Mouse (Mus musculus) midbrain, embryonic 10.5 days (tissue): ENCODE results near the gene Ppp4r1. TPM values are rescaled to one million over a fixed set of nuclear protein-coding genes. Genes with fewer than 3 reads are reported as not detected.

Experiments used
- DNase-seq: peaks from one replicate; pipeline ENCODE4 v3.0.0-alpha.2; 2017; ENCODE audit warnings: low spot score
- H3K27ac ChIP-seq: fragments of 300-500 bp; sonication (generic); replicated peaks from 2 replicates; pipeline ENCODE4 v1.5.1; 2016; ENCODE audit warnings: mild to moderate bottlenecking
- H3K27me3 ChIP-seq: fragments of 300-500 bp; sonication (generic); 2 replicates; pipeline ENCODE4 v1.6.1; 2016; ENCODE audit warnings: low read depth, mild to moderate bottlenecking; ENCODE audit not compliant: poor library complexity, severe bottlenecking
- H3K36me3 ChIP-seq: fragments of 300-500 bp; sonication (generic); 2 replicates; pipeline ENCODE4 v1.6.1; 2016; ENCODE audit warnings: mild to moderate bottlenecking, moderate library complexity
- H3K4me1 ChIP-seq: fragments of 300-500 bp; sonication (generic); 2 replicates; pipeline ENCODE4 v1.6.1; 2016
- H3K4me3 ChIP-seq: fragments of 300-500 bp; sonication (generic); 2 replicates; pipeline ENCODE4 v1.5.1; 2016; ENCODE audit warnings: mild to moderate bottlenecking, moderate library complexity
- H3K9me3 ChIP-seq: fragments of 300-500 bp; sonication (generic); replicated peaks from 2 replicates; pipeline ENCODE4 v1.6.1; 2016; ENCODE audit warnings: mild to moderate bottlenecking
- WGBS: fragments of 180-500 bp; shearing (Covaris S2); methylation state at CpG from one replicate; pipeline ENCODE4 v1.1.7; 2016; 5-methylcytosine and 5-hydroxymethylcytosine counted together
- polyA plus RNA-seq: library from polyadenylated mRNA; unstranded; fragments of >200 nt; fragmentation: Nextera tagmentation; extraction: Ambion mirVana; gene quantifications from 2 replicates; pipeline ENCODE4 v1.2.1, GENCODE M21; 2016

Ppp4r1 gene
- polyA plus RNA-seq, 1 experiment from 2014 or later: 58.2 TPM

DNA sequence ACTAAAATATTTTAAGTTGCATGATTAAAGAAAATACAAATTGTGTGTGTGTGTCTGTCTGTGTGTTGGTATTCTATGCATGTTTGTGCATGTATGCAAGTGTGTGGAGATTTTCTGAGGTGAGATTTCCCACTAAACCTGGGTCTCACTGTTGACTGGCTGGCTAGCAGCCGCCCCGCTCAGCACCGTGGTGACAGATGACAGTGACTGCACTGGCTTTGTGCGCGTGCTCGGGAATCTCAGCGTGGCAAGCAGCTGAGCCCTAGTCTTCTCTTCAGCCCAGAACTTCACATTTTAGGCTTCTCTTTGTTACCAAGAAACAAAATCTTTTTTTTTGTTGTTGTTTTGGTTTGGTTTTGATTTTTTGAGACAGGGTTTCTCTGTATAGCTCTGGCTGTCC lies 13.7 kb downstream of the Ppp4r1 start:
- peaks cover 14% of the 10 kb centered on the region for H3K36me3 ChIP-seq
- DNase-seq: no peak
- no peaks in the 10 kb centered on the region for H3K9me3 ChIP-seq
- H3K27ac ChIP-seq: no peak overlapping the region
- H3K4me1 ChIP-seq: peaks cover 5% of the 10 kb centered on the region; the same call in 1 of the 2 replicates
- no peaks in the 10 kb centered on the region for H3K27me3 ChIP-seq
- WGBS: 94% methylated on average over 7 of the region's 7 CpGs
- no peak overlapping the region for H3K4me3 ChIP-seq

DNA sequence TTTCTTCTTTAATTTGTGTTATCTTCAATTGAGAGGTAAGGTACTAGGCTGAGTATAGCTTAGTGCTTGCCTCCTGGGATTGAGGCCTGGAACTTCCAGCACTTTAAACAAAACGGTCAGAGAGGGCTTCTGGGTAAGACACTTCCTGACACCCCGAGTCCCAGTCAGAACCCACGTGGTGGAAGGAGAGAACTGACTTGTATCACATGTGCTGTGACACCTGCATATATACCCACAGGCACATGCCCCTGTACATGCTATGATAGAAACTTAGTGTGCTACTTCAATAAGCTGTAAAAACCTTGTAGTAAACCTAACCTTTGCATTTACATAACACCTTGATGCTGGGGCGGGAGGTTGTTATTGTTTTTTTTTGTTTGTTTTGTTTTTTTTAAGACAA lies 16.1 kb downstream of the Ppp4r1 start:
- DNase-seq: no peak
- H3K27me3 ChIP-seq: no peaks in the 10 kb centered on the region
- no peak overlapping the region for H3K4me3 ChIP-seq
- WGBS: 78% methylated on average over 4 of the region's 4 CpGs
- peaks cover 26% of the 10 kb centered on the region for H3K36me3 ChIP-seq
- peaks cover 5% of the 10 kb centered on the region; the same call in 1 of the 2 replicates for H3K4me1 ChIP-seq
- H3K27ac ChIP-seq: no peak overlapping the region
- no peaks in the 10 kb centered on the region for H3K9me3 ChIP-seq

DNA sequence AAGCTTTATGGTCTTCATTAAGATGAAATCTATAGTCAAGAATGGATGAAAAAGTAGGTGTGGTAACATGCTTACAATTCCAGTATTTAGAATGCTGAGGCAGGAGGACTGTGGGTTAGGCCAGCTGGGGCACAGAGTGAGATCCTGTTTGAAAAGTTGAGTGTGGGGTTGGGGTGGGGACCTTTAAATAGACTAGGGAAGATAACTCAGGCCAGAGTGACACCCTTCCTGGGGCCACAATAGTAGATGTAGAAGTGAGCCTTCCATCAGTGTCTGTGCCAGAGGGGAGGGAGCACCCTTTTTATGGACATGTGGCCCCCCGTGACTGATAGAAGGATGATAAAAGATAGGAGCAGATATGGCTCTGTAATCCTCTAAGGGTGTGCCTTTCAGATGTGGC lies 17.0 kb downstream of the Ppp4r1 start:
- 94% methylated on average over 1 of the region's 1 CpGs for WGBS
- Histone ChIP-seq H3K27me3 (no peaks in the 10 kb centered on the region), H3K4me3 (no peak overlapping the region)

DNA sequence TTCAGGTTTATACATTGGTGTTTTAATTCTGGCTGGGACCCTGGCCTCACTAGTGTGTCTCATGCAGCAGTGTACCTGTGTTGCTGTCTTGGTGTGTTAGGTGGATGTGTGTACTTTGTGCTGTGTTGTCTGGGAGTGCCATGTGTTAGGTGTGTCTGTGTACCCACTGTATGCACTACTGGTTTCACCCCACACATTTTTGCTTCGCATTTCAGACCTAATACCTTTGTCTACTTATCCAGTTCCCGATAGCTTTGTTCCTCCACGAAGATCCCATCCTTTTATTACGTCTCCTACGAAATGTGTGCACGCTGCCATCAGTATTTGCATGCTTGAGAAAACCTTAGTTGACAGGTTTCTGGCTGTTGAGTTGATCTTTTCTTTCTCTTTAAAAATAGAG lies 18.1 kb downstream of the Ppp4r1 start:
- Histone ChIP-seq H3K4me1 (no peaks in the 10 kb centered on the region), H3K27me3 (no peaks in the 10 kb centered on the region), H3K4me3 (no peak overlapping the region), H3K36me3 (peaks cover 26% of the 10 kb centered on the region), H3K9me3 (no peaks in the 10 kb centered on the region), H3K27ac (no peak overlapping the region)
- 93% methylated on average over 6 of the region's 6 CpGs for WGBS
- DNase-seq: no peak

More for the DNA sequence above, 17.0 kb downstream of the Ppp4r1 start:
- DNase-seq: no peak
- no peaks in the 10 kb centered on the region for H3K9me3 ChIP-seq
- peaks cover 2% of the 10 kb centered on the region; the same call in 1 of the 2 replicates for H3K4me1 ChIP-seq
- no peak overlapping the region for H3K27ac ChIP-seq
- peaks cover 29% of the 10 kb centered on the region for H3K36me3 ChIP-seq

DNA sequence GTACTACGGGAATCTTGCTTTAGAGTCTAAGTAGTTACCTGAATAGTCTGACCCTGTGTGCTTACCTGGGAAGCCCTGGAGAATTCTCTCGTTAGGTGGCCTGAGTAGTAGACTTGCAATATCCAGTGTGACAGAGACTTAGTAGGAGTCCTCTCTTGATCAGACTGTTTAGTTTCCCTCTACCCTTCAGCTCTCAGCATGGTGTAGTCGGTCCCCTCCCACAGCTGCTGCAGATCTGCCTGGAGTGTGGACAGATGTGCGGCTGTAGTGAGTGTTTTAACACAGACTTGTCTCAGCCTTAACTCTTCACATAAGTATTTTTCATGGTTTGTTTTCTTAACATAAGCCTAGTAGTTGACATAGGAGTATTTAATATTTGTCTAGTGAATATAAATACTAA lies 19.7 kb downstream of the Ppp4r1 start:
- H3K4me1 ChIP-seq: no peaks in the 10 kb centered on the region

DNA sequence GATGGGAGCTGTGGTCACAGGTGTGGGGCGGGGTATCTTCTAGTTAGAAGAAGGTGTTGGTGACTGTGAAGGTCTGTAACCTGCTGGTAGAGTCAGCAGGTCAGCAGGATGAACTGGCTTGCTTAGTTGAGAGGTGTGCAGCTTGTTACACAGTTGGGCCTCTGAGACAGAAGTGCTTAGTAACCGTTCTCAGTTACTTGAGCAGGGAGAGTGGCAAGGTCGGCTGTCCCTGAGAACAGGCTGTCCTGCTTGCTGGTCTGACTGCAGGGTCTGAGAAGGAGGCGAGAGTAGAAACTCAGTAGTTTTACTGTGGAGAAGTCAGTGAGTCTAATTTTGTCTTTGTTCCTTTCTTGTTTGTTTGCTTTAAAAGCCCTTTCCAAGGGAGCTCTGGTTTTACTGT lies 23.6 kb downstream of the Ppp4r1 start:
- no peak for DNase-seq
- Histone ChIP-seq H3K4me1 (no peaks in the 10 kb centered on the region), H3K27ac (no peak overlapping the region), H3K36me3 (peaks cover 49% of the 10 kb centered on the region), H3K27me3 (no peaks in the 10 kb centered on the region), H3K4me3 (no peak overlapping the region), H3K9me3 (no peaks in the 10 kb centered on the region)
- WGBS: 86% methylated on average over 4 of the region's 4 CpGs

More for the DNA sequence above, 19.7 kb downstream of the Ppp4r1 start:
- Histone ChIP-seq H3K27ac (no peak overlapping the region), H3K27me3 (no peaks in the 10 kb centered on the region), H3K4me3 (no peak overlapping the region), H3K9me3 (no peaks in the 10 kb centered on the region), H3K36me3 (peaks cover 26% of the 10 kb centered on the region)
- 81% methylated on average over 4 of the region's 4 CpGs for WGBS
- no peak for DNase-seq

DNA sequence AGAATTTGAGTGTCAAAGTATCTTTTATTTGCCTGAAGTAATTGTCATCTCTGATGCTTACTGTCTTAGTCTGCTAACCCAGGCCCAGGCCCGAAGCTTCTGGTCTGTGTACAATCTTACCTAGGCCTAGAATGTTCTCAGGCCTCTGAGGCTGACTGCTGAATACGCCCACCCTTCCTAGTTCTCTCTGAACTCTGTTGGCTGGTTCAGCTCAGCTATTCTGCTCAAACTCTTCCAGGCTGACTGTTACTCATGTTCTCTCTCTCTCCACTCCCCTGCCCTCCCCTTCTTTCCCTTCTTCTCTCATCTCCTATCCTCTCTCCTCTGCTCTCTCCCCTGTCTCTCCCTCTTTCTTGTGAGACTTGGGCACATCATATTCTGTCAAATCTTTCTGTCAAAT lies 24.0 kb downstream of the Ppp4r1 start:
- Histone ChIP-seq H3K4me3 (no peak overlapping the region), H3K36me3 (peaks cover 54% of the 10 kb centered on the region), H3K9me3 (no peaks in the 10 kb centered on the region), H3K4me1 (no peaks in the 10 kb centered on the region), H3K27me3 (no peaks in the 10 kb centered on the region), H3K27ac (no peak overlapping the region)
- DNase-seq: no peak
- WGBS: 91% methylated on average over 2 of the region's 2 CpGs

DNA sequence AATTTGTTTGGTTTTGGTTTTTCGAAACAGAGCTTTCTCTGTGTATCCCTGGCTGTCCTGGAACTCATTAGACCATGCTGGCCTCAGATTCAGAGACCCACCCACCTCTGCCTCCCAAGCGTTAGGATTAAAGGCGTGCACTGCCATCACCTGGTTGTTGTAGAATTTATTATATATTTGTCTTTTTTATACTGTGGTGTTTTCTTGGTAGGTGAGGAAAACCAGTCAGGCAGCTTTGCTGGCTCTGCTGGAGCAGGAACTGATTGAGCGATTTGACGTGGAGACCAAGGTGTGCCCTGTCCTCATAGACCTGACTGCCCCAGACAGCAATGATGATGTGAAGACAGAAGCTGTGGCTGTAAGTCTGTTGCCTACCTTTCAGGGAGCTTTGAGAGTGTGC lies 28.7 kb downstream of the Ppp4r1 start:
- H3K27ac ChIP-seq: no peak overlapping the region
- no peak for DNase-seq
- H3K36me3 ChIP-seq: peaks cover 72% of the 10 kb centered on the region
- no peak overlapping the region for H3K4me3 ChIP-seq
- no peaks in the 10 kb centered on the region for H3K9me3 ChIP-seq
- no peaks in the 10 kb centered on the region for H3K27me3 ChIP-seq
- 93% methylated on average over 5 of the region's 5 CpGs for WGBS
- no peaks in the 10 kb centered on the region for H3K4me1 ChIP-seq

DNA sequence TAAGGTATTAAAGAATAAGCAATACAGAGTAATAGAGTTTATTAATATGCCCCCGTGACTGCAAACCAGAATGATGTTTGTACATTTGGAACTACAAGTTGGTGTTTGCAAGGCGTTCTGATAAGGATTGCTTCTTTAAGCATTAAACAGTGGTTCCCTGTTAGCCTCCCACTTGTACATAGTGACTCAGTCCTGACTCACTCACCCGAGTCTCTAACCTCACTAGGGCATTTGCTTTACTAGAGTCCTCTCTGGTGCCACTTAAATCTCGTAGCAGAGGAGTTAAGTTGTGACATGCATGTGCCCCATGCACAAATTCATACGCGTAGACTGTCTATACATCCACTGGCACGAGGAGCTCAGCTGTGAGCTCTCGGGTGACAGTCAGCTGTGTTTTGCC lies 31.4 kb downstream of the Ppp4r1 start:
- WGBS: 96% methylated on average over 8 of the region's 8 CpGs
- Histone ChIP-seq H3K36me3 (peaks cover 95% of the 10 kb centered on the region), H3K4me3 (no peak overlapping the region), H3K4me1 (no peaks in the 10 kb centered on the region), H3K9me3 (no peaks in the 10 kb centered on the region), H3K27ac (no peak overlapping the region), H3K27me3 (no peaks in the 10 kb centered on the region)
- DNase-seq: no peak

DNA sequence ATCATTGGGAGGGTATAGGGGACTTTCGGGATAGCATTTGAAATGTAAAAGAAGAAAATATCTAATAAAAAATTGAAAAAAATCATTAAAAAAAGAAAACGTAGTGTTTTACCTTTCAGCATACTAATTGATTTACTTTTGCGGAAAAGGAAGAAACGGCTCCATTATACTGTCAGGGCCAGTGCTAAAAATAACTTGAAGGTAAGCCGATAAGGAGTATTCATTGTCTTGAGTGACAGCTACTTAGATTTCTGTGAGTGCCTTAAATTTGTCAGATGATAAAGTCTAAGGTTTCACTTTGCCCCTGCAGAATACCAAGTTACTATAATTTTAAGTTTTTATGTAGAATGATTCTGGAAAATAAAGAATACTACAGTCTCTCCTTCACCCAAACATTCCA lies 37.8 kb downstream of the Ppp4r1 start:
- Histone ChIP-seq H3K36me3 (peaks cover 93% of the 10 kb centered on the region), H3K27ac (no peak overlapping the region)
- 92% methylated on average over 5 of the region's 5 CpGs for WGBS

DNA sequence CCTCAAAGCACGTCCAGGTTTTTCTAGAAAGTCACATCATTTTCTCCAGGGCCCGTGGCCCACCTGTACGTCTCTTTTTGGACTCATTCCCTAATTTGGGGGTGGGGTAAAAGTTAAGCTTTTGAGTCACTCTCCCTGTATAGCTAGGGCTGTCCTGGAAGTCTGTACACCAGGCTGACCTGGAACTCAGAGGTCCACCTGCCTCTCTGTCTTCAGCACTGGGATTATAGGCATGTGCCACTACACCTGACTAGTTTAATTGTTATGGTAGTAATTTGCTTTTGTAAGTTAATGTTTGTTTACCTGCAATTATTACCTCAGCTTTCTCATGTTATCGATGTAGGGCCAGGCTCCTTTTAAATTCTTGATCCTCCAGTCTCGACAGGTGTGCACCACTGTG lies 40.0 kb downstream of the Ppp4r1 start:
- peaks cover 5% of the 10 kb centered on the region; the same call in 1 of the 2 replicates for H3K4me1 ChIP-seq
- WGBS: 95% methylated on average over 5 of the region's 5 CpGs
- no peaks in the 10 kb centered on the region for H3K9me3 ChIP-seq
- H3K27me3 ChIP-seq: no peaks in the 10 kb centered on the region
- H3K27ac ChIP-seq: no peak overlapping the region
- no peak for DNase-seq
- H3K4me3 ChIP-seq: no peak overlapping the region
- peaks cover 84% of the 10 kb centered on the region for H3K36me3 ChIP-seq

More for the DNA sequence above, 37.8 kb downstream of the Ppp4r1 start:
- Histone ChIP-seq H3K4me1 (no peaks in the 10 kb centered on the region), H3K27me3 (no peaks in the 10 kb centered on the region), H3K9me3 (no peaks in the 10 kb centered on the region), H3K4me3 (no peak overlapping the region)
- no peak for DNase-seq

DNA sequence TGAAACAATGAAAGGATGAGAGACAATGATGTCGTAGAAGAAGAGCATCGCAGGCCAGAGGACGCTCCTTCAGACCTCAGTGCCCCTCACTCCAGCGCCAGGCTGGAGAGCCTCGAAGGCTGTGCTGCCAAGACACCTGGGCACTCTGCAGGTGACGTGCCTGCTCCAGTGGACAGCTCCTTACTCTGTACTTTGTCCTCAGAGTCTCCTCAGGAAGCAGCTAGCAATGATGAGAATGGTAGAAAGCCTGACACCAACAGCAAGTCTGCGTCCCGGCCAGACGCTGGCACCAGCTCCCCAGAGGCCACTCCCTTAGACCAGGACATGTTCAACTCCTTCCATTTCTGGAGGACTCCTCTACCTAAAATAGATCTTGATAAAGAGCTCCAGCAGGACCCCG lies 41.9 kb downstream of the Ppp4r1 start:
- 93% methylated on average over 10 of the region's 10 CpGs for WGBS
- Histone ChIP-seq H3K27me3 (no peaks in the 10 kb centered on the region), H3K36me3 (peaks cover 85% of the 10 kb centered on the region), H3K9me3 (no peaks in the 10 kb centered on the region), H3K4me1 (peaks cover 7% of the 10 kb centered on the region; the same call in 1 of the 2 replicates), H3K4me3 (no peak overlapping the region), H3K27ac (no peak overlapping the region)
- no peak for DNase-seq

DNA sequence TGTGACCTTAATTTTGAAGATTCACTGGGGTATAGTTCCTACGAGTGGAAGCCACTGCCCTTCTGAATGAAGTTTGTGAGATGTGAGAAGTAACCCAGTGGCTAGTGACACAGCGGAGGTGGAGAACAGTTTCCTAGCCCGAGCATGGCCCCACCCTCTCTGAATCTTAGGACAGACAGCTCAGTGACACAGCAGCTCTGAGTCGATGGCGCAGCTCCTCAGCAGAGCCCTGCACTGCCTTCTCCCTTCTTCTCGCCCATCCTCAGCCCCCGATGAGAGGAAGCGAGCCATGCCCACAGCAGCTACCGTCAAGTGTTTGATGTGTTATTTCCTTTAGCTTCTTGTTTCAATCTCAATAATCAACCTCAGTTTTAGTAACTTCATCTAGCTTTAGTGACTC lies 43.9 kb downstream of the Ppp4r1 start:
- Histone ChIP-seq H3K9me3 (no peaks in the 10 kb centered on the region), H3K27me3 (no peaks in the 10 kb centered on the region), H3K36me3 (peaks cover 88% of the 10 kb centered on the region), H3K4me3 (no peak overlapping the region), H3K27ac (no peak overlapping the region), H3K4me1 (peaks cover 7% of the 10 kb centered on the region; the same call in 1 of the 2 replicates)
- no peak for DNase-seq
- 81% methylated on average over 9 of the region's 9 CpGs for WGBS
